In genomic region chr19:24160460-24160859, GRCm38 (mm10) we compare ENCODE assay signal across 10 mouse cellular contexts.
A peak's percentile ranks its signal among the peaks of the same experiment; 100 is the strongest.
DNase-seq lines count a peak whose midpoint lies in the region; ATAC-seq and TF ChIP-seq lines count a peak whose summit lies in the region.
"Had no signal": no experiment of that assay in that cellular context is flagged by ENCODE, and none has a peak within 500 bp of the region (broad histone marks: within the 10 kb centered on the region; RNA-seq: fewer than 3 reads in every experiment).

No protein-coding gene starts in this region.

- no peak for TF ChIP-seq CTCF in cortical plate, adult 2 months (IDR thresholded peaks at IDR 0.05; ENCODE audit: extremely low read depth, insufficient read depth, low read length)

- intact Hi-C loops in heart, postnatal 14 days (cut with DNase I) = no loop called here

- no peaks in the 10 kb centered on the region for H3K36me3 ChIP-seq in heart, embryonic 15.5 days
- no peaks in the 10 kb centered on the region for H3K36me3 ChIP-seq in hindbrain, embryonic 13.5 days
- H3K36me3 ChIP-seq in neural tube, embryonic 11.5 days (ENCODE audit: control insufficient read depth, insufficient read depth, low read length) = no peaks in the 10 kb centered on the region

- peak overlapping the region; percentile 80 for H3K27ac ChIP-seq in heart, embryonic 15.5 days
- H3K27ac ChIP-seq in cortical plate, adult 2 months (ENCODE audit: insufficient read depth, low read length) = peak overlapping the region; percentile 79; the same call in 1 of the 2 replicates
- H3K27ac ChIP-seq in hindbrain, embryonic 13.5 days = peak overlapping the region; percentile 32; the same call in 1 of the 2 replicates
- H3K27ac ChIP-seq in neural tube, embryonic 11.5 days (ENCODE audit: low read depth, low read length) = peak overlapping the region; percentile 21; the same call in 1 of the 2 replicates

- no peak for TF ChIP-seq POLR2A in cortical plate, adult 2 months (IDR thresholded peaks at IDR 0.05; ENCODE audit: extremely low read depth, insufficient read depth, low read length)

- H3K9me3 ChIP-seq in heart, embryonic 15.5 days (replicated peaks) = no peaks in the 10 kb centered on the region
- no peaks in the 10 kb centered on the region for H3K9me3 ChIP-seq in hindbrain, embryonic 13.5 days
- no peaks in the 10 kb centered on the region for H3K9me3 ChIP-seq in neural tube, embryonic 11.5 days (ENCODE audit: control insufficient read depth, low read length)

- whole genome bisulfite sequencing in heart, embryonic 15.5 days = 41% methylated on average over 8 of the region's 8 CpGs
- WGBS in hindbrain, embryonic 13.5 days = 18% methylated on average over 8 of the region's 8 CpGs
- 29% methylated on average over 8 of the region's 8 CpGs for WGBS in neural tube, embryonic 11.5 days

- H3K4me3 ChIP-seq in heart, embryonic 15.5 days = no peak overlapping the region
- H3K4me3 ChIP-seq in cortical plate, adult 2 months (ENCODE audit: insufficient read depth, low read length) = no peak overlapping the region
- H3K4me3 ChIP-seq in hindbrain, embryonic 13.5 days = no peak overlapping the region
- H3K4me3 ChIP-seq in neural tube, embryonic 11.5 days (ENCODE audit: low read depth, low read length) = no peak overlapping the region

- H3K4me1 ChIP-seq in heart, embryonic 15.5 days (replicated peaks) = peaks cover 31% of the 10 kb centered on the region
- no peaks in the 10 kb centered on the region for H3K4me1 ChIP-seq in cortical plate, adult 2 months (ENCODE audit: control insufficient read depth, insufficient read depth, low read length)
- H3K4me1 ChIP-seq in hindbrain, embryonic 13.5 days (replicated peaks) = peaks cover 31% of the 10 kb centered on the region
- H3K4me1 ChIP-seq in neural tube, embryonic 11.5 days (ENCODE audit: control insufficient read depth, insufficient read depth, low read length) = peaks cover 20% of the 10 kb centered on the region; the same call in 1 of the 2 replicates

- no peak overlapping the region for H3K9ac ChIP-seq in heart, embryonic 15.5 days
- H3K9ac ChIP-seq in hindbrain, embryonic 13.5 days = no peak overlapping the region
- H3K9ac ChIP-seq in neural tube, embryonic 11.5 days (ENCODE audit: low read length) = no peak overlapping the region

- no peak for DNase-seq in heart, postnatal 14 days
- peak; percentile 57 for DNase-seq in neural tube, embryonic 11.5 days (ENCODE audit: low spot score)
- no peak for DNase-seq in adrenal gland, adult 8-10 months
- DNase-seq in natural killer cell, adult 2 months (ENCODE audit: low spot score in 2 of 2) = no peak
- no peak for DNase-seq in right cerebral cortex, postnatal 36 days (ENCODE audit: low spot score in 2 of 2)
- DNase-seq: cerebellum, postnatal 25 days; right cerebral cortex, postnatal 4 days had no signal

- H3K4me2 ChIP-seq in heart, embryonic 15.5 days = peak overlapping the region; percentile 45
- H3K4me2 ChIP-seq in hindbrain, embryonic 13.5 days = 0 out of 2 replicates have a peak overlapping the region, but pooled peaks have one; percentile 2
- H3K4me2 ChIP-seq in neural tube, embryonic 11.5 days (ENCODE audit: low read depth) = no peak overlapping the region

- peak; percentile 19; the same call in 1 of the 2 replicates for ATAC-seq in heart, embryonic 15.5 days (replicated peaks; ENCODE audit: insufficient number of reproducible peaks, insufficient read depth, low FRiP score, low read depth)
- peak; percentile 81 for ATAC-seq in hindbrain, embryonic 13.5 days (ENCODE audit: low FRiP score)
- ATAC-seq in neural tube, embryonic 11.5 days (ENCODE audit: insufficient read depth, low FRiP score, low TSS enrichment) = peak; percentile 80

- H3K27me3 ChIP-seq in heart, embryonic 15.5 days = no peaks in the 10 kb centered on the region
- H3K27me3 ChIP-seq in hindbrain, embryonic 13.5 days = no peaks in the 10 kb centered on the region
- H3K27me3 ChIP-seq in neural tube, embryonic 11.5 days (ENCODE audit: control insufficient read depth, insufficient read depth, low read length) = no peaks in the 10 kb centered on the region

Comparison
In these comparisons a context has a peak if more than half of its experiments do, and no peak if none do; other contexts are left out.
1. ATAC-seq: peak in every context shown above with its lines; median percentile 81 in hindbrain, embryonic 13.5 days; 80 in neural tube, embryonic 11.5 days; 19 in heart, embryonic 15.5 days.
2. H3K27ac ChIP-seq: peak in every context shown above with its lines; median percentile 80 in heart, embryonic 15.5 days; 79 in cortical plate, adult 2 months; 32 in hindbrain, embryonic 13.5 days; 21 in neural tube, embryonic 11.5 days.